Mouse (Mus musculus) cerebellum, adult 2 months (tissue): ENCODE data around the gene Ptprf.

ENCODE experiments used
- CTCF ChIP-seq: fragments of 200-500 bp; IDR thresholded peaks from 2 replicates; pipeline ENCODE4 v1.5.1; 2011; ENCODE audit warnings: low read depth, mild to moderate bottlenecking, control low read depth, low read length, moderate library complexity, borderline replicate concordance; ENCODE audit not compliant: insufficient read depth
- POLR2A ChIP-seq: fragments of 200-500 bp; IDR thresholded peaks from 2 replicates; pipeline ENCODE4 v1.6.1; 2011; ENCODE audit warnings: low read length, control low read depth, borderline replicate concordance; ENCODE audit not compliant: insufficient read depth

GRCm38 (mm10) chr4:118316662-118317061 is 25.5 kb upstream of the Ptprf start:
- TF ChIP-seq POLR2A (no peak), CTCF (no peak)
